Mouse (Mus musculus) thymus, adult 2 months (tissue): Measurements from ENCODE around the gene Lamc3.

ENCODE experiments used
- CTCF ChIP-seq: fragments of 200-500 bp; IDR thresholded peaks from 2 replicates; pipeline ENCODE4 v1.5.1; 2012; ENCODE audit warnings: mild to moderate bottlenecking, control low read depth, low read length, moderate library complexity, borderline replicate concordance; ENCODE audit not compliant: control insufficient read depth, poor library complexity, insufficient read depth; ENCODE audit errors: extremely low read depth
- POLR2A ChIP-seq: fragments of 200-500 bp; IDR thresholded peaks from 2 replicates; pipeline ENCODE4 v1.6.1; 2012; ENCODE audit warnings: mild to moderate bottlenecking, low read length, control low read depth, moderate library complexity; ENCODE audit not compliant: control insufficient read depth, poor library complexity, insufficient read depth; ENCODE audit errors: extremely low read depth

- no peak for TF ChIP-seq POLR2A
- no peak for TF ChIP-seq CTCF
Measured at GRCm38 (mm10) chr2:31893110-31893669, 6.1 kb downstream of the Lamc3 start.
